Mouse (Mus musculus): ENCODE measurements around the gene Lims1. TPM values are rescaled to one million over a fixed set of nuclear protein-coding genes. Genes with fewer than 3 reads are reported as not detected.

Gene Lims1
- polyA plus RNA-seq (2012; rRNA removed) = 7.9 and 12.9 TPM in 2 replicates

DNA sequence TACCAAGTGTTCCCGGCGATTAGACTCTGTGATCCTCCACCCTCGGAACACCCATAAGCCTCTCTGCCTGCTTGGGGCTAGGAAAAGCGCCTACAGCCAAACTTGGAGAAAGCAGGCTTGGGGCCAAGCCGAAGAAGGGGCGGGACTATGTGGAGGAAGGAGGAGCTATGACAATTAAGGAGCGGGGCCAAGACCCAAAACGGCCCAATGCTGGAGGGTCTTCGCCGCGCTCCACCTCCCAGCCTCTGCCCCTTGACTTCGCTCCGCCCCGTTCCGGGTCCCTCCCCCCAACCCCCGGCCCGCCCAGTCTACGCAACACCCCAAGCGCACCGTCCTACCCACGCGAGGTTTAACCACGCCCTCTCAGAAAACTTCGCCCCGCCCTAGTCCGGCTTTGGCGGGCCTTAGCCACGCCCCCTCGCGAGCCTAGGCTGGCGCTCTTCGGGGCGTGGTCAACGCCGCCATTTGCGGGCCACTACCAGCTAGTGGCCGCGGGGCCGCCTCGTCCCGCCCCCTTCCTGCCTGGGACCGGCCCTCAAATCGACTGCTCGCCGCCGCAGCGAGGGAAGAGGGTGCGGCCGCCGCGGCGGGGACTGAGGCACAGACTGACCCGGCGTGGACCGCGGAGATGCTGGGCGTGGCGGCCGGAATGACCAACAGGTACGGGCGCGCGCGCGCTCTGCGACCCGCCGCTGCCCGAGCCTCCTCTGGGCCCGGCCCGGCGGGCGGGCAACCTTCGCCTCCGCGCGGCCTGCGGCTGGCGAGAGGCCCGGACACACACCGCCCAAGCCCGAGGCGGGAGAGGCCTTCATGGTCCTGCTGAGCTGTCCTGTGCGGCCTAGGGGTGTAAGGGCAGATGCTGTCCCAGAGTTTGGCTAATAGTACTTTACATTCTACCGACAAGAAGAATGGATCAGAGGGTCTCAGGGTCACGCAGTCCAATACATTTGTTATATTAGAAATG, at the start of gene Lims1:
Lims1 (plus strand) TSS at position 439 of the 964 bp plus-strand sequence.

DNA sequence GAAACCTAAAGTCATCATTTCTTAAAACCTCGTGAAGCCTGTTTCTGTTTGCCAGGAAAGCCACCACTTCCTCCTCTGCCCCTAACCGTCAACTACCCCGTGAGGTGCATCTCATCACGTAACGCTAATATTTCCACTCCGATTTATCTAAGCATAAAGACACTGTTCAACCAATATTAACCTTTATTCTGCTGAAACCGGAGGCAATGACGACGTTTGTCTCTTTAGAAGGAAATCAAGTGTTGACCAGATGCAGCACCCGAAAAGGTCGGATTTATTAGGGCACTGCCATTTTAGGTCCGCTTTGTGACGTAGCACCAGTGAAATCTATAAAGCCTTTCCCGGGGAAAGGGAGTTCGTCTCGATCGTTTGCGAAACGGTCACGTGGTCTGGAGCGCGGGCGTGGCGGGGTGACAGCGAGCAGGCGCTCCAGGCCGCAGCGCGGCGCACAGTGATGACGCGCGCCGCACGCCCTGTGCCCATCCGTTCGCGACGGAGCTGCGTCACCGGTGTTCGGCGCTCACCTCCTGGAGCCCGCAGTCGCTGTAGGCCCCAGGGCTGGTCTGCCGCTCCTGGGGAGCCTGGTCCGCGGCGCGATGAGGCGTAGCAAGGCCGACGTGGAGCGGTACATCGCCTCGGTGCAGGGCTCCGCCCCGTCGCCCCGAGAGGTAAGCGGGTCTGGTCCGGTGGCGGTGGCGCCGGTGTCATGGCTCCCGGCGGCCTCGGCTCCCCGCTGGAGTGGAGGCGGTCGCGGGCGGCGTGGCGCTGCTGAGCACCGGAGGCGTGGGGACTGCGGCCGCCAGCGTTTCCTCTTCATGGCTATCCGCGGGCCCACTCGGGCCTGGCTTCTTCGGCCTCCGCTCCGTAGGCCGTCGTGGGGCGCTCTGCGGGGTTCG, 123.4 kb downstream of the Lims1 start, which contains the start of gene Ranbp2:
Ranbp2 (plus strand) TSS at position 537 of the 896 bp plus-strand sequence.

Other genes starting within 250 kb of the Lims1 start
- gene AW822073, start 98.5 kb upstream of the Lims1 start, polyA plus RNA-seq (2012; rRNA removed) = not detected in 2 replicates
- gene Duxf3, start 90.8 kb upstream of the Lims1 start, polyA plus RNA-seq (2012; rRNA removed) = 0.07 TPM in 1 of 2 replicates, not detected in the other
- not detected in 2 replicates for gene Gm4981, start 86.8 kb upstream of the Lims1 start, polyA plus RNA-seq (2012; rRNA removed)
- 8.9 and 12.7 TPM in 2 replicates for gene Gcc2, start 68.0 kb upstream of the Lims1 start, polyA plus RNA-seq (2012; rRNA removed)
- 1.5 and 1.9 TPM in 2 replicates for gene Ranbp2, start 123.5 kb downstream of the Lims1 start, polyA plus RNA-seq (2012; rRNA removed)
- gene Ccdc138, start 174.5 kb downstream of the Lims1 start, polyA plus RNA-seq (2012; rRNA removed) = 0.17 and 0.38 TPM in 2 replicates